Mouse (Mus musculus) retina, adult 2 months (tissue): ENCODE measurements around the gene Xab2.

Experiments used
- DNase-seq: peaks from one replicate; pipeline ENCODE4 v3.0.0-alpha.2; 2012; ENCODE audit warnings: low read depth, low spot score

Gene Xab2

DNA sequence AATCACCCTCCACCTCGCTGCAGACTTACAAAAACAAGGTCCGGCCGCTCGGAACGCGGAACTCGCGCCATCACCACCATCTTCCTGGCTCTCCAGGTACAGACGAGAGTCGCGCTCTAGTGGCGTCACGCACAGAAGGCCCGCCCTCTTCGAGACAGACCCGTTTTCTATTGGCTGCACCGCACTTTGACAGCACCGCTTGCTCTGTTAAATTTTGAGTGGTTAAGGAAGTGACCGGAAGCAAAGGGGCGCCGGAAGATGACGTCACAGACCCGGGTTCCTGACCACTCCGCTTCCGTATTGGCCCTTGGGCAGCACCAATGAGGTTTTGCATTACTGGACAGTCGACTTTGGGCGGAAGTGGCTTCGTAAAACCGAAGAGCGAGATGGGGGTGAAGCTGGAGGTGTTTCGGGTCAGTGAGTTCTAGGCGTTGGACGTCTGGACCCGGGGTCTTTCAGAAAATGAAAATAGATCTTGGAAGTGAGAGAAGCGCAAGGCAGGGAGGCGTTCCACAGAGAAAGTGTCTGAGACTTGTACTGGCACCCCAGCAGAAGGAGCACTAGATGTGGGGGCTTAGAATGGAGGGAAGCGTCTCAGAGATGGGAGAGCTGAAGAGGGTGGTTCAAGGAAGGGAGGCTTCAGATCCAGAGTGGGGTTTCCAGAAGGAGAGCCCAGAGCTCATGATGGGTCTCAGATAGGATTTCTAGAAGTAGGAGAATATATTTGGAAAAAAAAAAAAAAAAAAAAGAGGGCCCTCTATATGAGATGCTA is at the start of gene Xab2, which contains the start of gene Pet100:
TSS of gene Xab2 (minus strand) at position 118 of the 772 bp plus-strand sequence.
TSS of gene Pet100 (plus strand) at position 350 of the 772 bp plus-strand sequence.
- peak; percentile 100 for DNase-seq

DNA sequence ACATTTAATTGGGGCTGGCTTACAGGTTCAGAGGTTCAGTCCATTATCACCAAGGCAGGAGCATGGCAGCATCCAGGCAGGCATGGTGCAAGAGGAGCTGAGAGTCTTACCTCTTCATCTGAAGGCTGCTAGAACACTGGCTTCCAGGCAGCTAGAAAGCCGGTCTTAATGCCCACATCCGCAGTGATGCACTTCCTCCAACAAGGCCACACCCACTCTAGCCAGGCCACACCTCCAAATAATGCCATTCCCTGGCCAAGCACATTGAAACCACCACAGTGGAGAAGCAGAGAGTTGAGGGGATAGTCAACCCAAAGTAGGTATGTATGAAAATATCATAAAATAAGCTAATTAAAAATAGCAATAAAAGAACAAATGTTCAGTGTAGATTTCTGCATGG is 49.3 kb upstream of the Xab2 start:
- DNase-seq = no peak

DNA sequence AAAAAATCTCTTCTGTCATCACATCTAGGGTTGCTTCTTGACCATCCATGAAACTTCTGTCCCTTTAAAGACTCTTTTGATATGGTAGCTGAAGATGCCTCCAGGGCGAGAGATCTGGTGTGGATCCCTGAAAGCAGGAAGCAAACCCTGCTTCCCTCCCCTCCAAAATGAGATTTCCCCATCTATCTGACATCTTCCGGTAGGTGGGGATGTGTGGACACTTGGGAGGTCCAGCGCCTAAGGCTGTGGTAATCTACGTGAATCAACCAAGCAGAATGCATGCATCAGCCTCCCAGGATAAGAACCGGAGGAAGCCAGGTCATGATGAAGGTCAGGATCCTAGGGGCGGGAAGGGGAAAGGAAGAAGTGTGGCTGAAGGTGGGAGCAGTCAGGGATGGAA is 44.4 kb upstream of the Xab2 start, which contains the start of gene Mcemp1:
TSS of gene Mcemp1 (plus strand) at position 248 of the 400 bp plus-strand sequence.
- DNase-seq = no peak

DNA sequence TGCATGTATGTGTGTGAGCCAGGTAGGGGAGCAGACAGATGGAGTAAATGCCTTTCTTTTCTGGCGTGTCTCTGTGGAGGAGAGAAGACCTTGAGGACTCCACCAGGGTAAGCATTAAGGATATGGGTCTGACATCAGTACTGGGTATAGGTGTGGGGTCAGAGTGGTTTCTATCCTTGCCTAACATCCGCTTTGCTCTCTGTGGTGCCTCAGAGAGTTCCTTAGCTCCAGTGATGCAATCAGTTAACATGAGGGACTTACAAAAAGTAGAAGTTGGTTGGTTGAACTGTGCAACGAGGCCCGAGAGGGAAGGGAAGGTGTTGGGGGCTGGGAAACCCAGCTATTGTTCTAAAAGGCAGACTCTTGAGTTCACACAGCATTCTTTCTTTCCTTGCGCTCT is 43.3 kb upstream of the Xab2 start:
- DNase-seq = no peak

DNA sequence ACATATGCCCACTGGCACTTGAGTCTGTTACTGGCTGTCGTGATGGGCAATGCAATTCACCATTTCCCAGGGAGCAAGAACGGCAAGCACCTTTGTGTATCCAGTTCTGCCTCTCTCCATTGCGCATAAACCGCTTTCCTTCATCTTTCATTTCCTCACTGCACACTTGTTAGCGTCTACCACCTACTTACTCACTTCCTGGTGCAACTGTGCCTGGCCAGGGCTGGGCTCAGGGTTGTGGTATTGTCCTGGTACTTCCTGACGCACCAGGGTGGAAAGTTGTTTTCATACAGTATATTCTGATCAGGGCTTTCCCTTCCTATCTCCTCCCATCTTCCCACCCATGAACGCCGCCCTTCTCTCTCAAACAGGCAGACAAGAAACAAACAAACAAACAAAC is 39.8 kb upstream of the Xab2 start:
- no peak for DNase-seq

DNA sequence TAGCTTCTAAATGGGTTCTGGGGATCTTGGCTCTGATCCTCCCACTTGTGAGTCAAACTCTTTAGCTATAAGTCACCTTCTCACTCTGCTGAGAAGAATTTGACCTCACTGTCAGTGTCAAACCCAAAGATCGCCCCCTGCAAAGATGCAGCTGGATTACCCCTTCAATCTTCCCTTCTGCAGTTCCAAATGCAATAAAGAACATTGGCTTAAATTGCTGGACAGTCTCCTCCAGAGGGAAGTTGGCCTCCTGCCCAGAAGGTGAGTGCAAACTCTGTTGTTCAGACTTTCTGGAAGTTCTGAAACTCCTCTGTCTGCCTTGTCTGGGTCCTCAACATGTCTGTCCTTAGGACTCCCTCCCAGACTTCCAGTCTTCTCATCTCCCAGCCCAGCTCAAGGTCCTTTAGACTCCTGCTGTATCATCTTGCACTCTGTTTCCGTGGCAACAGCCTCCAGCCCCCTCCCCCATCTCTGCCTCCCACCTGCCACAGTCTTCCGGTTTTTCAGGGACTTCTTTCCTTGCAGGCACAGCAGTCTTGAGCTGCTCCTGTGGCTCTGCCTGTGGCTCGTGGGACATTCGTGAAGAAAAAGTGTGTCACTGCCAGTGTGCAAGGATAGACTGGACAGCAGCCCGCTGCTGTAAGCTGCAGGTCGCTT is 35.7 kb upstream of the Xab2 start:
- DNase-seq = no peak

DNA sequence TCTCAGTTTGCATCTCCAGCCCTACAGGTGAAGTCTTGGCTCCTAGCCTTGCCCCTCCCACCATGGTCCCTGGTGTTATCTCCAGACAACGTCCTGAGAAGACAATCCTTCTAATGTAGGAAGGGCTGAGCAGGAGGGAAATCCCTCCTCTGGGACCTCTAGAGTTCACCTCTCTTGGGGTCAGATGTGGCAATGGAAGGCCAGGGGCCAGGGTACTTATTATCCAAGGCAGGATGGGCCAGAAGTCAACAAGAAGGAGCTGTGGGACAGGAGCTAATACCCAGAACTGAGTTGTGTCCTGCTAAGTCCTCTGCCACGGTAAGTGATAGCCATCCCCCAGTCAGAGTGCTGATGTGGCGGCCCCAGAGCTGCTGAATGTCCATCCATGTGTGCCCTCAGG is 34.4 kb upstream of the Xab2 start, which contains the start of gene Retn:
TSS of gene Retn (plus strand) at position 245 of the 400 bp plus-strand sequence.
- DNase-seq = no peak

DNA sequence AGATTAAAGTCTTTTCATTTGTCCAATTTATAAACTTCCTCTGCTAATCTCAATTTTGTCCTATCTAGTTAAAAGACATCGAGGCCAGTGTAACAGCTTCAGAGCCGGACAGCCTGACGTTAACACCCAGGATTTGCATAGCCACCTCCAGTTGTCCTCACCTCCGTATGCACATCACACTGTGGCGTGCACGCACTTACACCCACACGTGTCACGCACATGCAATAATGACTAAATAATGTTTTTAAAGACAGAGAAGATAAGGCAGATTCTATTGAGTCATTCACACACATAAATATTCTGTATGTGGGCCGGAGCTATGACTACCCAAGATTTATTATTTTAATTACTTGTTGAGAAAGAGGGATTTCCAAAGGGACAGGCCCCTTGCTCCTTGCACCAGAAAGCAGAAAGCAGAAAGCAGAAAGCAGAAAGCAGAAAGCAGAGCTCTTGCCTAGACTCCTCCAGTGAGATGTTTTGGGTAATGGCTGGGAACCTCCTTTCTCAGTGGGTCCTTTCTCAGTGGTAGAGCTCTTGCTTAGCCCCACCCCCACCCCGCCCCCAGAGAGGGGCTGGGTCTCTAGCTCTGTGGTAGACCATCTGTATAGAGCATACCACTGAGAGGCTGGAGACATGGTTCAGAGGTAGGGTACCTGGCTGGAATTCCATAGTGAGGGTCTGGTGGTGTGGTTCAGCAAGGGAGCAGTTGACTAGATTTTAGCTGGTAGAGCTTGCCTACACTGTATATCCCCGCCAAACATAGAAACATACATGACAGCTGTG is 33.8 kb upstream of the Xab2 start:
- no peak for DNase-seq

DNA sequence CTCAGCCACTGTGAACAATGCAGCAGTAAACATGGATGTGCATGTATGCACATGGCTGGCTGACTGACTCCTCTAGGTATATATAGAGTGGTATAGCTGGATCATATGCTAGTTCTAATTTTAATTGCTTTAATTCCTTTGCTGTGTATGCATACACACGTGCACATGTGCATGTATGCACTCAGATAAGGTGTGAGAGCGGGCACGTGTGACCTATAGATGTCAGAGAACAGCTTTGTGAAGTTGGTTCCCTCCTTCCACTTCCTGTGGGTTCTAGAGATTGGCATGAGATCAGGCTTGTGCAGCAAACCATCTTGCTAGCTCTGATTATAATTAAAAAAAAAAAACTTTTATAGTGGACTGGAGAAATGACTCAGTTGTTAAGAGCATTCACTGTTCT is 31.7 kb upstream of the Xab2 start:
- no peak for DNase-seq

DNA sequence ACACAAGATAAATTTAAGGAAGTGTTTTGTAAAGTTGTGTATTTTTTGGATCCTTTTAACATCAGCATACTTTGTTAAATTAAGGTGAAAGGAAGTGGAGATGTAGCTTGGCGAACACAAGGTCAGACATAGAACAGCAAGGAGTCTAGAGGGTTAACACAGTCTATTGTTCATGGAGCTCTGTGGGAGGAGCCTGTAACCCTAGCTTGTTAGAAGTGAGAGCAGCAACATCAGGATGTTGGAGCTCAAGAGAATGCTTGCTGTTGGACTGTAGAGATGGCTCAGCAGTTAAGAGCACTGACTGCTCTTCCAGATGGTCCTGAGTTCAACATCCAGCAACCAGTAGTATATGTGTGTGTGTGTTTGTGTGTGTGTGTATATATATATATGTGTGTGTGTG is 27.9 kb upstream of the Xab2 start:
- no peak for DNase-seq

DNA sequence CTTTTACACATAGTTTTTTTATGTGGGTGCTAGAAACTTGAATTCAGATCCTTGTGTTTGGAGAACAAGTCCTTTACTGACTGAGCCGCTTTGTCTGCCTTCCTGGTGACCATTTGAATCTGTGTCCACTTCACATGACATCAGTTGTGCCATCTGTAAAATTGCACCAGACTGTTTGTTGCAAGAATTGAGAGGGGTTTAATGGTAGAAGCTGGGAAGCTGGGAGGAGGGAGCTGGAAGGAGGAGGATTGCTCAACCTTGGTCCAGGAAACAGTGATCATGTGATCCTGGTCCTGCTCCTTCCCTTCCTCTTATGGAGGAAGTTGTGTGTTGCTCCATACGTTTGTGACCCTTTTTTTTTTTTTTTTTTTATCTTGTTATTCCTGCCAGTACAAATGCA is 27.2 kb upstream of the Xab2 start:
- no peak for DNase-seq

DNA sequence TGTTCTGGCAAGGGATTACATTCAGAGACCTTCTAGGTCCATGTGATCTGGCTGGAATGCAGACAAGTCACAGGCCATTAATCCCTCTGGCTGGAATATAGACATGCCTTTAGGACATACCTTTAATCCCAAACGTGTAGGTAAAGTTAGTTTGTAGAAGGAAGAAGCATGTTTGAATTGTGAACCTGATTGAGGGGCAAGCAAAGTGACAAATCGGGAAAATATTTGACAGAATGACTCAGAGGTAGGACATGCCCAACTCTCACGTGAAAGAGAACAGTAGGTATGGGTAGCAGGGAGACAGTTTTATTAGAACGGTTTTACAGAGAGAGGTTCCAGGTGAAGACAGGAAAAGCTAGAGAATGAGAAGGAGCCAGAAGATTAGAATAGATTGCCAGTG is 26.4 kb upstream of the Xab2 start:
- no peak for DNase-seq

DNA sequence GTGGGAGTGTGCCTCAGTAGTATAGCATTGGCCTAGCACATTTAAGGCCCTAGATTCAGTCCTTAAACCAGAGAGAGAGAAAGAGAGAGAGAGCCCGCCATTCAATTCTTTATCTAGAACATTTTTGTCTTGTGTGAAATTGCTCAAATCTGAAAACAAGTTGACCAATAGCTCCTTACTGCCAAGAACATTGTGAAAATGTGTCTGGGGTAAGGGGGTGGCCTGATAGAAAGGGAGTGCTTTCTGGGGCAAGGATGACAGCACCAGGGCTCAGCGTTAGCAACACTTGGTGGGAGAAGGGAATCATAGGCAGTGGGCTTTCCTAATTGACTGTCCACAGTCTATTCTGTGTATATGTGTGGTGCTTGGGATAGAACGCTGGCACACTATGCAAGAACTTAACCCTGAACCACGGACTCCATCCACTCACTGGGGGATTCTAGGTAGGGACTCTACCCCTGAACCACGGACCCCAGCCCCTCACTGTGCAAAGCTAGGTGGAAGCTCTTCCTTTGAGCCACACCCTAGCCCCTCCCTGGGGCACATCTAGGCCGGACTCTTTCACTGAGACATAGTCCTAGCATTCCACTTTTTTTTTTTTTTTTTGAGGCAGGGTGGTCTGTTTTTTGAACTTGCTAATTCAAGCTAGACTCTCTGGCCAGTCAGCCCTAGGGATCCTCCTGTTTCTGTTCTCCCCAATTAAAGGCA is 25.9 kb upstream of the Xab2 start:
- DNase-seq = no peak

DNA sequence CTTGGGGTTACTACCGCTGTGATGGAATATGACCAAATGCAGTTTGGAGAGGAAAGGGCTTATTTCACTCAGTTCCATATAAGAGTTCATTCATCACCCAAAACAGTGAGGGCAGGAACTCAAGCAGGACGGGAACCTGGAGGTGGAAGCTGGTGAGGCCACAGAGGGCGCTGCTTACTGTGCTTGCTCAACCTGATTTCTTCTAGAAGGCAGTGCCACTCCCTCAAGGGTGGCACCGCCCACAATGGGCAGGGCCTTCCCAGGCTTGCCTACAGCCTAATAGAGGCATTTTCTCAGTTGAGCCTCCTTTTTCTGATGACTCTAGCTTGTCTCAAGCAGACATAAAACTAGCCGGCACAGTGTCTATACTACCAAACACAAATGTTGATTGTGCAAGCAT is 24.7 kb upstream of the Xab2 start:
- no peak for DNase-seq

DNA sequence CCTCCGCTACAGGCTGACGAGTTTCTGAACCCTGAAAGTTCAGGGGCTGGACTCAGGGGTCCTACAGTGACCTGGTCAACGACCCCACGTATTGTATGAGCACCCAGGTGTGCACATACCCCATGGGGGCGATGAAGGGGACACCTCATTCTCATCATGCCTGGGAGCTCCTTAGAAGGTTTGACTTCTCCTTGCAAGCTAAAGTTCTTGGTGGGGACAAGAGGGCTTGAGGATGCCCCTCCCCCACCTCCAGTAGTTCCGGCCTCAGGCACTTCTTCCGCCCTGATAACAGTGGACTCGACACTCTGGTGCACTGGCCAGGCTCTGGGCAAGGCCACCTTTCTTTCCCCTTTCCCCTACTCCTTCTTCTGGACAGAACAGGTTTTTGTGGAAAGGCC is 10.4 kb upstream of the Xab2 start:
- no peak for DNase-seq

DNA sequence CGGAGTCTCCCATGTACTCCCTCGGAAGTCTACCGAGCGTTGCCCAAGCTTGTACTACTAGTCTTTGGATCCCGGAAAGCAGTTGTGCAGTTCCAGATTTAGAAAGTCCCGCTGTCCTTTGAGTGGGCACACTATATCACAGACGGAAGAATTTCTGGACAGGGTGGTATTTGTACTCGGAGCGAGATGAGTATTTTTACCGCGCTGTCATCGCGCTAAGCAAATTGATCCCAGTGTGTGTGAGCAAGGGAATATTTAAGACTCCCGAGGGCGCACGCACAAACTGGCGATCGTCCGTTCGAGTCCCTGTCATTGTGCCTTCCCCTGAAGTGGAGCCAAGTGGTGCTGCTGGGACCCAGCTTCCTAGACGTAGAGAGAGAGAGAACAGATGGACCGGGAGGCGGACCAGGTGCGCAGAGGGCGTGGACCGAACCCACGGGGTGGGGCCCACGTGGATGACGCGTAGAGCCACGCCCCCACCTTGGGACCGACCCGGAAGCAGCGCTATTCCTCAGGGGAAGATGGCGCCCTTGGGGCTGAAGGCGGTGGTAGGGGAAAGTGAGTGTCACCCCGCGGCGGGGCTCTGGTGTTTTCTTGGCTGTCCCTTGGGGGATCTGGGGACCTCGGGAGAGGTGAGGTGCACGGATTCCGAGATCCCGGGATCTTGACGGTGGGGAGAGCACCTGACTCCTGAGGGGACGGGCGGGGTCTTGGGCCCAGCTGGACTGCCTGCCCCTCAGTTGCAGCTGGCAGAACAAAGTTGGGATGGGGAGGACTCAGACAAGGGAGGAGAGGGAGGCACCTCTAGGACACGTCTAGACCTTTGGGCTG is 9.7 kb upstream of the Xab2 start, which contains the start of gene Stxbp2:
TSS of gene Stxbp2 (plus strand) at position 309 of the 831 bp plus-strand sequence.
- peak; percentile 66 for DNase-seq

DNA sequence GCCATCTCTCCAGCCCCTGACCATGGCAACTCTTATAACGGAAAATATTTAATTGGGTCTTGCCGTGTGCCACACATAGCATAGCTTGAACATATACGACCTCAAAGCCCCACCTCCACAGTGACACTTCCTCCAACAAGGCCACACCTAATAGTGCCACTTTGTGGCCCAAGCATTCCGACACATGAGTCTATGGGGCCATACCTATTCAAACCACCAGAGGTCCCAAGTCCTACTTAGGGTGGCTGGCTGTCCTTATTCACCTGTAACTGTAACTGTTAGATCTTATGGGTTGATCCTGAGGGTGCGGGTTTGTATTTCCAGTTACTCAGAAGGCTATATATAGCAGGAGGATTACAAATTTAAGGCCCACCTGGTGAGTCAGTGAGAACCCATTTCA is 6.9 kb upstream of the Xab2 start:
- DNase-seq = no peak

DNA sequence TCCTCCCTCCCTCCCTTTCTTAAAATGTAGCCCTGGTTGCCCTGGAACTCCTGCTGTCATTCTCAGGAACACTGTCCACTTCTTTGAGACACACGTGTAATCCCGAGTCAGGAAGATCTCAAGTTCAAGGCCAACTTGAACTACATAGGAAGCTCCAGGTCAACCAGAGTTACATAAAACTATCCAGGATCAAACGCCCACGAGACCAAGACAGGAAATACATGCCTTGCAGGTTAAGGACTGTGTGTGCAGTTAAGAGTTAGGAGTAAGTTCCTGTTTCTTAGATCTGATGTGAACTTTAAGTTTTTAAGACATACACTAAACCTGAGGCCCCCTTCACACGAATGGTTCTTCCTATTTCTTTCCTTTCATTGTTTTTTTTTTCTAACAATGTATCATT is 5.9 kb upstream of the Xab2 start:
- no peak for DNase-seq

DNA sequence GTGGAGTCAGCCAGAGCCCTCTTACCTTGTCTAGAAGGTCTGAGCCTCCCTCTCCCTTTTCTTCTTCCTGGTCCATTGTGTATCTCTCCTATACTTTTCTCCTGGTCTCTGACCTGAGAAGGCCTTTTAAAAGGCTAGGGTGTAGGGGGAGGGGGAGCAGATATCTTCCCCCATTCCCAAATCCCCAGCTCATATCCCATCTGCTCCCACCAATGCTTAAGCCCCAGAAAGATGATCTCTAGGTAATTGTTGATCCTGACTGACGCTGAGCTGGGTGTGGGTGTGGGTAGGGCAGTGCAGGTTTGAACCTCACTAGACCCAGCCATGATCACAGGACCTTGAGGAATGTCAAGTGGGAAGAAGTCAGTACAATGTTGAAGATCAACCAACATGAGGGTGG is 4.3 kb upstream of the Xab2 start, which contains the start of gene Pcp2:
TSS of gene Pcp2 (minus strand) at position 101 of the 400 bp plus-strand sequence.
- DNase-seq = no peak

DNA sequence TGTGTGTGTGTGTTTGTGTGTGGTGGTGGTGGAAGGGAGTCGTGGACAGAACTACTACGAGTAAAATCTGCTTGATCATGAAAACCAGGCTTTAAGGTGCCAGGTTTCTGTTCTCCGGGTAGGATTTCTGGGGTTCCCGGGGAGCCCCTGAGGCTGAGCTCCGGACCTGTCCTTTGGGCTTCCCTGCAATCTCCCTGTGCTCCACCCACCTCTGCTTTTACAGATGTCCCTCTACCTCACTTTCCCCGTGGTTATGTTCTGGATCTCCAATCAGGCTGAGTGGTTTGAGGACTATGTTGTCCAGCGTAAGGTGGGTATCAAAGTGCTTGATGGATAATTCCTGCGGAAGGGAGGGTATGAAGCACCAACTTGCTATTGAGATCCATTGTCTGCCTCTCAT is 1.0 kb upstream of the Xab2 start:
- DNase-seq = no peak

DNA sequence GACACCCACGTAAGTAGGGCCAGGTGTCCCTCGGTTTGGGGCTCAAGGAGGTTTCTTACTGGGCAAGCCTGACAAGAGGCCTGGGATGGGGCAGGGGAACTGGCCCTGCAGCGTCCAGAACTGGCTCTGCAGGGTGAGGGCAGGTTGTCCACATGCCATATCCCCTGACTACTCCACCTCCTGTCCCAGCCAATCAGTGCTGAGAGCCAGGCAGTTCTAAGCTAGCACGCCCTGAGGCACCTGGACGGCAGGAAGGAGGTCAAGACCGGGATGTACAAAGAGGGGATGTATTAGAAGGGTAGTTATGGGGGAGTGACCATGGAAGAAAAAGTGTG is 11.3 kb downstream of the Xab2 start:
- no peak for DNase-seq
